Mouse (Mus musculus) spleen, postnatal 14 days (tissue): ENCODE measurements around the gene Ebpl.
"Not testable (repeated sequence)": the region's sequence is repeated elsewhere in the genome, so short reads cannot be mapped to it uniquely, and the experiment has no call there.

Experiments used
- DNase-seq, 2 experiments: peaks; one replicate each; pipeline ENCODE4 v3.0.0; 2021 to 2022; ENCODE audit warnings: low spot score in 2 of 2

Gene Ebpl

DNA sequence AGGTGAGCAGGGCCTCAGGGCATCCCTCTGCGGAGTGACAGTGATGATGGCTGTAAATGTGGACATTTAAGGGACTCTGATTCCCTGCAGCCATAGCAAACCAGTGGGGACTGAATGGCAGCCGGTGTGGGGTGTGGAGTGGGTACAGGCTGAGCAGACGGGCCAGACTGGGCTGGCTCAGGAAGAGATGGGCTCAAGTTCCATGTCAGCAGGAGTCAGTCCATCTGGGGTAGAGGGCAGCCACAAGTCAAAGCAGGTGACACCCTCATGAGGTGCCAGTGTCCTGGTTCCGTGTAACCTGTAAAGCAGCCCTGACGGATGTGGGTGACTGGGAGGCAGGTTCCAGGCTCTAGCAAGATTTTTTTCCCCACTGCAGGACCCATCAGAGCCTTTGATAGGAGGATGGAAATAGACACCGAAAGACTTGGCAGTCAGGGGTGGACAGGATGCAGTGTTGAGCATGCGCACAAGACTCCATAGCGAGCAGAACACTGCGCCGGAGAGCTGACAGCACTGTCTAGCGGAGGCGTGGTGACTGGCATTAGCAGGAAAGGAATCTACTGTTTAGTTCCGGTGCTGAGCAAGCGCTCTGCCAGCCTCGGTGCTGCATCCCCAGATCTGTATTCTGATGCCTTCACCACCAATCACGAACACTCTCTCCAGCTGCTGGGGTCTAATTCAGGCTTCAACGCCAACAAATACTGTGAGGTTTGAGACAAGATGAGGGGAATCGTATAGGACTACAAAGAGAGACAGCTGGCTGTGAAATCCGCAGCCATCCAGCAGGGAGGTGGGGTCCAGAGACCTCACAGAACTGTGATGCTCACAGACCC lies 32.4 kb downstream of the Ebpl start:
- DNase-seq: peak in 1 of 2 experiments; percentile 33

DNA sequence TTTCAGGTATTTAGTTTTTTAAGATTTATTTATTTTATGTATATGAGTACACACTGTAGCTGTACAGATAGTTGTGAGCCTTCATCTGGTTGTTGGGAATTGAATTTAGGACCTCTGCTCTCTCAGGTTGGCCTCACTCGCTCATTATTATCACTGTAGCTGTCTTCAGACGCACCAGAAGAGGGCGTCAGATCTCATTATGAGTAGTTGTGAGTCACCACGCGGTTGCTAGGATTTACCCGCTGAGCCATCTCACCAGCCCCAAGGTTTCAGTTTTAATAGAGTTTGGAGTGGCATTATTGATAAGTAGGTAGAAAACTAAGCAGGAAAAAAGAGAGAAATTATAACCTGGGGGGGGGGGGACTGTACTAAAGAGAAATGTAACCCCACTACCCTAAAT lies 33.2 kb downstream of the Ebpl start:
- not testable (repeated sequence) for DNase-seq

DNA sequence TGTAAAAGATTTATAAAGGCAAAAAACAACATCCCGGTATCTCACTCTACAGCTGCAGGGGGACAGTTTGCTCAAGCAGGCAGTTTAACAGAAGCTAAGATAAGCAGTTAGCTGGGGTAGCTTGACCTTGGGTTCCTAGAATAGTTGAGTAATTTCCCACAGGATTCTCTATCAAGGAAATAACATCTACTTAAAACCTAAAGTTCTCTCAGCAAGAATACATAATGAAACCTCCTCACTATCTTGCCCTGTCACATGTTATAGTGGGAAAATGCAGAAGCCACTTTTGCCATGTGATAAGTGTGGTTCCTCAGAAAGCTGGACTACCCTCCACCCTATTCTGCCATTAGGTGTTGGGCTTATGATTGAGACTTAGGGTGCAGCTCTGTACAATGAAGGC lies 37.5 kb downstream of the Ebpl start:
- no peak for DNase-seq

DNA sequence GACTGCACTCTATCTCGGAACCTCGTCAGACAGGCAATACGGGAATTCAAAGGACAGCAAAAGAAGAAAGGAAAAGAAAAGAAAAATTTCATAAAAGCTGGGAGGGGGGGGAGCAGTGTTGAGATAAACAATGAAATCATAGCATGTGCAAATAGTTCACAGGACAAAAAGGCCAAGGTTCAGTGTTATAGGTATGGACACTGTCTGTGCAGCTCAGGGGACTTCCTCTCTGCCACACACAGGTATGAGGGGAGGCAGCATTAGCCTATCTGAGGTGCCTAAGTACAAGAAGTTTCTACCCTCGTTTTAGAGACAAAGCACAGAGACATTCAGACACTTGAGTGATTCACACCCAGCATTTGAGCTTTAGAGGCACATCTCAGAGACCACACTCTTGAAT lies 39.0 kb downstream of the Ebpl start:
- DNase-seq: no peak

DNA sequence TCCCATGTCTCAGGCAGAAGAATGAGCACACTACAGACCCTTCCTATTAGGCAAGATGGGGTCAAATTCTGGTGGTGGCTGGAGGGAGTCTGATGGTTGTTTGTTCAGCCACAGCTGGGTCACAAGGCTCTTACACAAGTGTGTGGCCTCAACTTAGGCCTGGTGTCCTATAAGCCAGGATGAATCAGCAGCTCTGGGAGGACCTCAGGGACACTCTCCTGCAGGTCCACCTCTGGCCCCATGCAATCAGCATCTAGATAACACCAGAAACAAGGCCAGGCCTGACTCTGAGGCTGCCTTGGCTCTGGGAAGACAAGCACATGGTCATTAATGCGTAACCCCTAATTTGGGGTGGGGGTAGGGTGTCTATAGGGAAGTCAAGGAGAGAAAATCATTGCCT lies 39.5 kb downstream of the Ebpl start:
- DNase-seq: no peak

DNA sequence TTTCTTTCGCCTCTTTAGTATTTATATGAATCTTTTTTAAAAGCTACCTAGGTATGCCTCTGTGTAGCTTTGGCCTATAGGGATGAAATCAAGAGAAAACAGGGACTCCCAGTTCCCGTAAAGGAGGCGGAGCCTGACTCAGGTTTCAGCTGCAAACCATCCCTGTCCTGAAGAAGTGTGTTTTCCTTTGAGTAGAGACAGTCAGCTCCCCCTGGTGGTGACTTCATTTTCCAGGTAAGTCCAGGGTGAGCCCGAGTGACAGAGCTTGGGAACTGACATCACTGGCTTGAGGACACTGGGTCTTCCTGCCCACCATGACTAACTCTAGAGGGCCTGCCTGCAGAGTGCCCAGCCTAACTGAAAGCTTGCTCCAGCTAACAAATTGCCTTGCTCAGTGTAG lies 43.4 kb downstream of the Ebpl start:
- DNase-seq: peak in 1 of 2 experiments; percentile 12

DNA sequence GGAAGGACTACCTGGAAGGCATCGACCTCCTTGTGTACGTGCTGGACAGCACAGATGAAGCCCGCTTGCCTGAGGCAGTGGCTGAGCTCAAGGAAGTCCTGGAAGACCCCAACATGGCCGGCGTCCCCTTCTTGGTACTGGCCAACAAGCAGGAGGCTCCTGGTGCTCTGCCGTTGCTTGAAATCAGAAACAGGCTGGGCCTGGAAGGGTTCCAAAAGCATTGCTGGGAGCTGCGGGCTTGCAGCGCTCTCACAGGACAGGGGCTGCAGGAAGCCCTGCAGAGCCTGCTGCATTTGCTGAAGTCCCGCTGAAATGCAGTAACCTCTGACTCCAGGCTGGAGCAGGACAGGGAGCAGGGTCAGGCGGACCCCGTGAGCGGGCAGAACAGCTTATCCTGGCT lies 49.3 kb downstream of the Ebpl start:
- no peak for DNase-seq

DNA sequence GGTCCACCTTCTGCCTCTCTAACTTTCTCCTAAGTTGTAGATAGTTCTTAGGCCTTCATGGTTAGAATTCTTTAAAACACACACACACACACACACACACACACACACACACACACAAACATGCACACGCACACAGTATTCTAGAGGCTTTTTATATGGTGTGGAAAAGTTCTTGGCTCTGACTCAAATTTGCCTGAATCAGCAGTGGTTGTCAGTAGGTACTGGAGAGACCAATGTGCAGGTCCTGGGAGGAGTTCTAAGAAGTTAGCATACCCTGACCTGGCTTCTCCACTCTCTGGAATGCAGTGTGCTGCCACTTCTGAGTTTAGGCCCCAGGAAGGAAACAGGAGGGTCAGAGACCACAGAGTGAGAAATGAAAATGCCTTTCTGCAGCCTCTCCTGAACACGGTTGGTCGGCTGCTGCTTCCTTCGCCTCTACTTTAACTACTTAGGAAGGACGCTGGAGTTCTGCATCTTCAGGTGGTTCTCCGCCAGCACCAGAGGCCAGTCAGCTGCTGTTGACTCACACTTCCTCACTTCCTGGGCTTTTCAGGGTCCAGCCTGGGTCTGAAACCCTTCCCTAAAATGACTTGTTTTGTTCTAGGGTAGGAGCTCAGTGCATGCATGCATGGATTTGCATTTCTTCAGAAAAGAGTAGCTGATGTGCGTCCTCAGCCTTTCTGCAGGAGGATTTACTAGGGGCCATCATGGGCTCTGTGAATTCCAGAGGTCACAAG lies 50.0 kb downstream of the Ebpl start:
- no peak for DNase-seq

DNA sequence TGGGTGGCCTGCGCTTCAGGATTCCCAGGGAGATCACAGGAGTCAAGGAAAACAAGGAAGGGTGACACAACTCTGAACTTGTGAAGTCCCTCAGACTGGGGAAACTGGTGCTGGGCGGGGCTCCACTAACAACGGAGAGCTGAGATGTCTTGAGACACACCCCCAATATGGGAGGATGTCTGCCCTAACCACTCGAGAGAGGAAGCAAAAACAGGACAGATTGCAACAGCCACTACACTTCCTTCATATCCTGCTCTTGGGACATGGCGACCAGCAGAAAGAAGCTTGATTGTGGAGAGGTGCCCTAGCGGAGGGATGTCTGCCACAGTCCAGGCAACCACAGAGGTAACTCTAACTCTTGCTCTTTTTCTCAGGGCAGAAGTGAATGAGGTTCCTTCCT lies 50.6 kb downstream of the Ebpl start, which contains the start of gene Arl11:
Gene Arl11, plus strand, starts transcription at position 161 of the 400 bp plus-strand sequence.
- no peak for DNase-seq

DNA sequence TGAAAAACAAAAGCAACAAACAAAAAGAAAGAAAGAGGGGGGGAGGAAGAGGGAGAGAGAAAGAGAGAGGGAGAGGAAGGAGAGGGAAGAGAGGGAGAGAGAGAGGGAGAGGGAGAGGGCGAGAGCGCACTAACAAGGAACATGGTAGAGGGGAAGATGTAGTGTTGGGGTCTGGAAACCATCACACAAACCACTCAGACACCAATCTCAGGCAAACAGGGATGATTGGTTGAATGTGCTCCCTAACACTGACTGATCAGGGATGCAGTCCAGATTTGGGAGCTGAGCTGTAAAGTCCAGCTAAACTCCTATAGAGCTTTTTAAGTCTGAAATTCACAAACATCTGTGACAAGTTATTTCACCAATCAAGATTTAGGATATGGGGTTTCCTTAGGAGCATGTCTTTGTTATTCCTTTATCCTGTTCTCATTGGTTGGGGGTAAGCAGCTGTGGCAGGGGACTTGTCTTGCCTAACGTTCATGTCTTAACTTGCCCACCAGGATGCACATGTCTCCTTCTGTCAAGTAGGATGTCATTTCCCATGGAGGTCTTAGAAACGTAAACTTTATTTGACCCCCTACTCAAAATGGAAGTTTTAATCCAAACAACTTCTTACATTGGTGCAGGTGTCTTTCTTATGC lies 56.1 kb downstream of the Ebpl start:
- no peak for DNase-seq

DNA sequence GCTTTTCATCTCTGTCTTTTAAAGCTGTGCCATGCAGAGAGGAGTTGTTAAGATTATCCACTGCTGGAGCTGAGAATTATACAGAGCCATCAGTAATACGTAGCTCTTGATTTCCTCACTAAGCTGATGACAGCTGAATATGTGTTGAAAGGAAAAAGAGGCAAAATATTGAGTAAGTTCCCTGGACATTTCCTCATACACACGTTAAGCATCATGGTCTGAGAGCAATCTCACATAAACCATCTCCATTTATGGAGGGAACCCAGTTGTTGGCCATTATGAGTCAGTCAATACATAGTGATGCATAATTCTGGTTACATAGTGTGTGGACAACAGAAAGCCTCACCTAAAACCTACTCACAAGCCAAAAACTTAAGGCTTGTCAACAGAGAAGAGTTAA lies 57.8 kb downstream of the Ebpl start:
- no peak for DNase-seq

DNA sequence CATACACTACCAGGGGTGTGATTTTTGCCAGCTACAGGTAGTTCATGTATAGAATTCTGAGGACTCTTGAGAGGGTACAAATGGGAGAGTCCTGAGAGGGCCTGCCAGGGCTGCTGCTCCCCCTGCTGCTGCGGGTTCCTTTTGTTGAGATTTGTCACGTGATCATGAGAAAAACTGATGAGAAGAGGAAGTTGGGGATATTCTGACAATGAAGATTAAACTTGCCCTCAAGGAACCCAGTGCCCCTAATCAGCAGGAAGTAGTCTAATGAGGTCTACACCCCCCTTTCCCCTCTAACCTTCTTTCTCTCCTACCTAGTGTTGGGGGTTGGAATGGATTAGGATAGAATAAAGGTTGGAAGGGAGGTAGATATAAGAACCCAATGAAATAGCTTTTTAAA lies 58.9 kb downstream of the Ebpl start:
- DNase-seq: no peak

DNA sequence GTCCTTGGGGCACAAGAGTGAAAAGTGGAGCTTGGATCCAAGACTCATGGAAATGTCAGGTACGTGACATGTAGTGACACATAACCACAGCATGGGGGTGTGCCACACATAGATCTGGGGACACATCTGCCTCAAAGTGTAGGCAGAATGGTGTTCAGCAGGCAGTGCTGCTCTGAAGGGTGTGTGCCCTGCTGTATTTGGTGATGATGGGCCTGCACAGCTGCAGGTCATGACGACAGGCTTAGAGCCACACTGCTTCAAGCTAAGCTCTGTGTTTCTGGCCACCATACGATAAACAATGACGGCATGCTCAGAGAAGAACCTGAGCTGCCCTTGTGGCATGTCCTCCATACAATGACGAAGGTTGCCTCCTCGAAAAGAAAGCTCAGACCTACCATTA lies 60.4 kb downstream of the Ebpl start:
- no peak for DNase-seq

DNA sequence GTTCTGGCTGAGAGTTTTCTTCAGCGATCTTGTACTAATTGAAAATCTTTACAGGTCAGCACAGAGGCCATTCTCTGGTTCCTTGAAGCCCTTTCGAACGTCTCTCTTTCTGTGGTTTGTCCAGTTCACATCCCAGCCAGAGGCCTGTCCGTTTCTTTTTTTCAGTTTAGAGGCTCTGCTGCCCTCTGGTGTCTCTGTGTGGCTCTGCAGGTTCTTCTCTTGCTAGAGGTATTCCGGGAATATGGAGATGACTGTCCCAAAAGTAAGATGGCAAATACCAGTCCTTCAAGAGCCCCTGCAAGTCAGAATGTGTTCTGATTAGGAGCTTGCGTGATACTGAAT lies 65.5 kb downstream of the Ebpl start:
- peak in 1 of 2 experiments; percentile 19 for DNase-seq

DNA sequence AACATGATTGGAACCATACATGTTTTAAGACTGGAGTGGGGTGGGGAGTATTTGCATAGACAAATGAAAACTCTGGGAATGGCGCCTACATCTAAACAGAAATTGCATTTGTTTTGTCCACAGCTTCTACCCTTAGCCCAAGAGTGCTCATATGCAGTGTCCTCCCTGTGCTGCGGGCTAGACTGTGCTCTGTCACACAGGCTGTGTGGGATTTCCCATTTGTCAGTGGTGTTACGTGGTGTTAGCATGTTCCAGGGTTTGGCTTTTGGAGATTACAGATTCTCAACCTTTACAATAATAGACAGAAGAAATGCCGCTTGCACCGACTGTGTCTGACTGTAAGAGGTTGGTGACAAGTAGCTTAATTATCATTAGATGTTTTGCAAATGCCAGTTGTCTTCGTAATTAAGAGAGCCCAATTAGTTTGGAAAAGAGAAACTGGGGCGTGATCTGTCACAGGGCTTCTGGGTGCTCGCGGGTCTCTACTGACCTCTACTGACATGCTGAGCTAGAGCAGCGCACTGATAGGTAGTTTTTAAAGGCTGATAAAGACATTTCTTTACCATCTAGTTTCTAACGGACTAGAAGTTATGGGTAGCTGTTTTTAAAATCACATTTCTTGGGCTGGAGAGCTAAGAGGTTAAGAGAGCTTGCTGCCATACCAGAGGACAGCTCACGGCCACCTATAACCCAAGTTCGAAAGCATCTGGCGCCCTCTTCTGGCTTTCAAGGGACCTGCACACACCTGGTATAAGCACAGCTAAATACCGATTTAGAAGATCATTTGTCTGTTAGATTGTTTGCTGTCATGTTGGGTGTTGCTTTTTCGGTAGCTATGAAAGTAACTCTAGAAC lies 66.1 kb downstream of the Ebpl start:
- DNase-seq: peak; percentile 29 to 54

DNA sequence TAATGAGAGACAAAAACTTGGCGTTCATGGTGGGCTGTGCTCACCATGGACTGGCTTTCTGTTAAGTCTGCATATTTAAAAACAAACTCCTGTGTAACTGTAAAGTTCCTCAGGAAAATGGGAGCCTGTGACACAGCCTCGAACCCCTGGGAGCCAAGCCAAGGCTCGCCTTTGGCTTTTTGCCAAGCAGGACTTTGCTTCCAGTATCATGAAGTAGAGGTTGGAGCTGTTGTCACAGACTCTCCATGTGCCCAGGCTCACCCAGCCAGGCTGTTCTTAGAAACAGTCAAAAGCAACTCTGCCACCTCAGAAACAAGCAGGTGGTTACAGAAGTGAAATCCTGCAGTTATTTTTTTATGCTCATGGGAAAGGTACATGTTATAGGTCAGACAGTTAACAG lies 69.6 kb downstream of the Ebpl start:
- DNase-seq: no peak

DNA sequence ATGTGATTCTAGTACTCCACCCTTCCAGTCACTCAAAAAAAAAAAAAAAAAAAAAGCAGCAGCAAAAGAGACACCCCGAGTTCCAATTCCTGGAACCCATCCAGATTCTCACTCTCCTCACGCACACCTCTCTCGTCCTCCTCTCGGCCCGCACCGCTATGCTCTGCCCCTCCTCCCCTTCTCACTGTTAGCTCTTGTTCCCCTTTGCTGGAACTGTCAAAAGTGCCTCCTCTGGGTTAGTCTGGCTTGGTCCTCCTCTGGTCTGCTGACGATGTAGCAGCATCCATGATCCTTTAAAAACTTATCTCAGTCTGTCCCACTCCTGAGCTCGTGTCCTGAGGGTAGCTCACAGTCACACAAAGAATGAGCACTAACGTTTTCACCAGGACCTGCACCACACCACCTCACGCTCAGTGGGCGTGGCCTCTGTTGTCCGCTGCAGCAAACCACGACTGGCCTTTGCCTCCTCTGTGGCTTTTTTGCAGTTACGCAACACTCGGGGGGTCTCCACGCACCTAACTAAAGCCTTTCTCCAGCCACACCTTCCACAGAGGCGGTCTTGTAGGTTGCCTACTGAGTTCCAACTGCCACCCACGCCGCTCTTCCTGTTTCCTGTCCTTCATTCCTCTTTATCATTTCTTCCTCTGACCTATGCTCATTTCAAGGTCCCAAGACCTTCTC lies 71.5 kb downstream of the Ebpl start:
- DNase-seq: no peak
